Mouse (Mus musculus): Measurements from ENCODE around the gene Tas2r121. TPM values are rescaled to one million over a fixed set of nuclear protein-coding genes. Genes with fewer than 3 reads are reported as not detected.
"Not testable (repeated sequence)": the region's sequence is repeated elsewhere in the genome, so short reads cannot be mapped to it uniquely, and the experiment has no call there.

Gene Tas2r121
- not detected for total RNA-seq (2021)
- long read RNA-seq, experiment 1, result 0 reads
- long read RNA-seq, experiment 2, result 0 reads

- H3K27ac ChIP-seq, result no peak within 1 kb of the TSS
- intact Hi-C loops (cut with DNase I), result no loop called here
- no peak for DNase-seq
- H3K4me3 ChIP-seq, result no peak within 1 kb of the TSS
- TF ChIP-seq CTCF (IDR thresholded peaks at IDR 0.05), result no peak
Measured at GRCm38 (mm10) chr6:132700907-132701306, at the start of gene Tas2r121. Tas2r121 (minus strand) TSS chr6:132701007.

DNA sequence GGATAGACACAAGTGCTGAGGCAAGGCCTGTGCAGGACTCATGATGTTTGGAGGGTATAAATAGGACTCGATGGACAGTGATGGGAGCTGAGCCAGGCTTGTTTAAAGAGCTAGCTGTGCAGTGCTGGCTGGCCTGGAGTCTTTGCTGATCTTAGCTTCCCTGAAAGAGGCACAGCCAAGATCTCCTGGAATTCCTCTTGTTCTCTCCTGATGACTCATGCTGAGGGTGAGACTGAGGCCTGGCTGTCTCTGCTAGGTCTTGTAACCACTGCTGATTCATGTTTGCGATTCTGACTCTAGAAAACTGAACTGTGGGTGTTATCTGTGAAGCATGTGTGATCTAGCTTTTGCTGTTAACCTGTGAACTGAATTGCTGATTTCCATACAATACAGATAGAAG, 49.4 kb upstream of the Tas2r121 start:
- no peak for DNase-seq
- no peak overlapping the region for H3K27ac ChIP-seq
- intact Hi-C loops (cut with DNase I), result no loop called here
- no peak for TF ChIP-seq CTCF (IDR thresholded peaks at IDR 0.05)
- no peak overlapping the region for H3K4me3 ChIP-seq

GRCm38 (mm10) chr6:132737935-132738334, 37.1 kb upstream of the Tas2r121 start, which contains the start of gene Tas2r115:
Tas2r115 (minus strand) TSS chr6:132738035.
- no peak for TF ChIP-seq CTCF (IDR thresholded peaks at IDR 0.05)
- intact Hi-C loops (cut with DNase I), result no loop called here
- no peak within 1 kb of the TSS for H3K27ac ChIP-seq
- no peak within 1 kb of the TSS for H3K4me3 ChIP-seq
- no peak for DNase-seq

GRCm38 (mm10) chr6:132711828-132712227, 11.0 kb upstream of the Tas2r121 start, which contains the start of gene Tas2r122:
Tas2r122 (minus strand) TSS chr6:132711928.
- intact Hi-C loops (cut with DNase I), result no loop called here
- DNase-seq, result no peak
- H3K4me3 ChIP-seq, result no peak within 1 kb of the TSS
- no peak within 1 kb of the TSS for H3K27ac ChIP-seq
- TF ChIP-seq CTCF (IDR thresholded peaks at IDR 0.05), result no peak

DNA sequence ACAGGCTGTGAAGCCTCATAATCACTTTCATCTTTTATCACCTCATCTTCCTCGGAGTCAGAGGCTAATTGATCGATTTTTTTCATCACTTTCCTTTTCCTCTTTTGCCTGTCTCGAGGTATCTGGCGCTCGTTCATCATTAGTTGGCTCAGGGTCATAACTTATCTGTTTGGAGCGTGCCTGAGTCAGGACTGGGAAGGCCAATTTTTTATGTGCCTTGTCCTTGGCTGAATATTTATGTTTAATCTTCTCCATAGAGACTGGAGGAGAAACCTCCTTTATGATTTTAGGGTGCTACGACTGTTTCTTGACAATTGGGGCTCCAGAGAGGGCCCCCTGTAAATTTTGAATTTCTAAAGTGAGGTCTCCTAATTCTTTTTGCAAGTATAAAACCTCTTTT, 9.2 kb downstream of the Tas2r121 start:
- H3K27ac ChIP-seq; H3K4me3 ChIP-seq; intact Hi-C loops (cut with DNase I); DNase-seq: not testable (repeated sequence)

- no peak for TF ChIP-seq CTCF (IDR thresholded peaks at IDR 0.05)
- Histone ChIP-seq H3K27ac (no peak within 1 kb of the TSS), H3K4me3 (no peak within 1 kb of the TSS)
- intact Hi-C loops (cut with DNase I), result no loop called here
- no peak for DNase-seq
Measured at GRCm38 (mm10) chr6:132656653-132657052, 44.2 kb downstream of the Tas2r121 start, which contains the start of gene Tas2r120. Tas2r120 (plus strand) TSS chr6:132656953.

DNA sequence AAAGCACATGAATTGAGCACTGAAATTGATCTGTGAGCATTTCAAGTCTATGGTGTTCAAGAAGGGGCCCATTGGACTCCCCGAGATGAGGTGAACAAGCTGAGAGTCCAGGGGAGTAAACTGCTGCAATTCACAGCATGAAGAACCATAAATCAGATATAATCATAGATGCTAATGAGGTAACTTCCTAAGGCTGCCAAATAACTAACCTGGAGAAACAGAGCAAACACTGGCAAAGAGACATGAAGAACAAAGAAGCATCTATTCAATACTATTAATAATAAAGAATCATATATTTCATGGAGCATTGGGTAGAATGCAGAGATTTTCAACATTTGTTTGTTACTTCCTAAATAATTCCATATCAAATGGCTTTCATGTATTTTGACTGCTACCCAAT, 49.4 kb downstream of the Tas2r121 start, which contains the start of gene A630073D07Rik:
Gene A630073D07Rik, minus strand, starts transcription at position 101 of the 400 bp plus-strand sequence.
- no peak for DNase-seq
- intact Hi-C loops (cut with DNase I), result no loop called here
- no peak for TF ChIP-seq CTCF (IDR thresholded peaks at IDR 0.05)
- H3K27ac ChIP-seq, result no peak within 1 kb of the TSS
- no peak within 1 kb of the TSS for H3K4me3 ChIP-seq

Other genes with a start within 250 kb of the Tas2r121 start
- not detected for gene Prh1, start 131.2 kb downstream of the Tas2r121 start, total RNA-seq (2021)
- not detected for gene Prp2, start 105.1 kb downstream of the Tas2r121 start, total RNA-seq (2021)
- not detected for gene A630073D07Rik, start 49.5 kb downstream of the Tas2r121 start, total RNA-seq (2021)
- not detected for gene Tas2r120, start 44.1 kb downstream of the Tas2r121 start, total RNA-seq (2021)
- gene Tas2r122, start 10.9 kb upstream of the Tas2r121 start, total RNA-seq (2021), result not detected
- gene Tas2r115, start 37.0 kb upstream of the Tas2r121 start, total RNA-seq (2021), result not detected
- not detected for gene Tas2r124, start 53.7 kb upstream of the Tas2r121 start, total RNA-seq (2021)
- gene Tas2r102, start 61.1 kb upstream of the Tas2r121 start, total RNA-seq (2021), result not detected
- gene Tas2r136, start 77.2 kb upstream of the Tas2r121 start, total RNA-seq (2021), result not detected
- gene Tas2r117, start 101.8 kb upstream of the Tas2r121 start, total RNA-seq (2021), result not detected
- not detected for gene Tas2r123, start 146.1 kb upstream of the Tas2r121 start, total RNA-seq (2021)
- gene Tas2r116, start 154.4 kb upstream of the Tas2r121 start, total RNA-seq (2021), result not detected
- not detected for gene Tas2r110, start 167.0 kb upstream of the Tas2r121 start, total RNA-seq (2021)
- not detected for gene Tas2r113, start 192.0 kb upstream of the Tas2r121 start, total RNA-seq (2021)
- not detected for gene Tas2r125, start 208.6 kb upstream of the Tas2r121 start, total RNA-seq (2021)